Mouse (Mus musculus) monocyte, adult 5-6 weeks (primary cell): ENCODE measurements around the gene Npsr1. TPM values are rescaled to one million over a fixed set of nuclear protein-coding genes. Genes with fewer than 3 reads are reported as not detected.

Experiments
- ATAC-seq: fragments of 153-309, 156-312 bp; replicated peaks from 2 replicates; pipeline ENCODE4 v1.8.0; 2017; ENCODE audit warnings: mild to moderate bottlenecking; ENCODE audit not compliant: low TSS enrichment, insufficient number of reproducible peaks, severe bottlenecking, poor library complexity, low FRiP score
- total RNA-seq: library from RNA; stranded (forward); fragments of 200-1000, 200-491, 200-594 nt; gene quantifications from 3 replicates; pipeline ENCODE4 v1.2.3, GENCODE M21; 2017

The Npsr1 gene
- total RNA-seq, 1 experiment from 2014 or later: not detected

- ATAC-seq: no peak
Measured at GRCm38 (mm10) chr9:24347011-24347410, 249.2 kb downstream of the Npsr1 start.

GRCm38 (mm10) chr9:24349510-24349909, 251.7 kb downstream of the Npsr1 start:
- ATAC-seq: no peak

GRCm38 (mm10) chr9:24351402-24351801, 253.6 kb downstream of the Npsr1 start:
- ATAC-seq: no peak
